Comparison of ENCODE assay signal across 11 mouse cellular contexts in the genomic region with DNA sequence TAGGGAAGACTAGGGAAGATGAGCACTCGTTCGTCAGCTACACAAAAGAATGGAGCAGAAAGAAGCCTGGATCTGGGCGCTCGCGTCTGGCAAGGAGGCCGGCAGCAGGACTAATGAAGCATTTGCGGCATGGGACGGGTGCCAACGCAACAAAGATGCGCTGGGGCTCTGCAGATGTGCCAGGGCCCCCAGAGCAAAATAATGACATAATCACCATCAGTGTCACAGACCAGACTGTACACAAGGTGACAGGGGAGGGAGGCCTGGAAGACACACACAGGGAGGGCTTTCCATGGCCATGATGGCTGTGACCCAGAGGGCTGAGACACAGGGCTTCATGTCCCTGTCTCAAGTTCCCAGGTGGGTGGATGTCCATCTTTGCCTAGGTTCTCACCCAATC. TPM values are rescaled to one million over a fixed set of nuclear protein-coding genes. Genes with fewer than 3 reads are reported as not detected.
DNase-seq lines count a peak whose midpoint lies in the region; ATAC-seq lines count a peak whose summit lies in the region.
"Had no signal": no experiment of that assay in that cellular context is flagged by ENCODE, and none has a peak within 500 bp of the region (broad histone marks: within the 10 kb centered on the region; RNA-seq: fewer than 3 reads in every experiment).

No protein-coding gene starts in this region.

- no peaks in the 10 kb centered on the region for H3K27me3 ChIP-seq in forebrain, embryonic 11.5 days (ENCODE audit: control insufficient read depth, insufficient read depth, low read length)
- H3K27me3 ChIP-seq in forebrain, embryonic 10.5 days (ENCODE audit: poor library complexity, severe bottlenecking), result peaks cover 19% of the 10 kb centered on the region
- peaks cover 28% of the 10 kb centered on the region for H3K27me3 ChIP-seq in forebrain, embryonic 12.5 days
- H3K27me3 ChIP-seq in midbrain, embryonic 11.5 days (ENCODE audit: control insufficient read depth, insufficient read depth, low read length), result no peaks in the 10 kb centered on the region
- H3K27me3 ChIP-seq in kidney, embryonic 14.5 days (ENCODE audit: control insufficient read depth, insufficient read depth, low read length), result no peaks in the 10 kb centered on the region
- H3K27me3 ChIP-seq: embryonic facial prominence, embryonic 12.5 days had no signal

- DNase-seq in forebrain, embryonic 11.5 days (ENCODE audit: low spot score), result peak; percentile 49
- DNase-seq in forebrain, embryonic 10.5 days (ENCODE audit: extremely low spot score, low spot score), result no peak
- DNase-seq in brain, adult 2 months (ENCODE audit: low read depth, low spot score), result peak; percentile 45
- DNase-seq in midbrain, embryonic 11.5 days (ENCODE audit: low spot score, missing footprints), result no peak
- DNase-seq in natural killer cell, adult 2 months (ENCODE audit: low spot score in 2 of 2), result no peak
- DNase-seq in heart, adult 9 months (ENCODE audit: low spot score in 2 of 2), result no peak
- DNase-seq: heart, postnatal 10 days; kidney, postnatal 25 days had no signal

- H3K27ac ChIP-seq in forebrain, embryonic 11.5 days (ENCODE audit: low read depth, low read length), result 0 out of 2 replicates have a peak overlapping the region, but pooled peaks have one; percentile 12
- H3K27ac ChIP-seq in forebrain, embryonic 10.5 days, result no peak overlapping the region; the same call in 1 of the 2 replicates
- peak overlapping the region; percentile 42; the same call in 1 of the 2 replicates for H3K27ac ChIP-seq in forebrain, embryonic 12.5 days
- H3K27ac ChIP-seq in midbrain, embryonic 11.5 days (ENCODE audit: low read depth, low read length), result peak overlapping the region; percentile 1; the same call in 1 of the 2 replicates
- no peak overlapping the region for H3K27ac ChIP-seq in kidney, embryonic 14.5 days (ENCODE audit: low read depth, low read length)
- H3K27ac ChIP-seq: embryonic facial prominence, embryonic 12.5 days had no signal

- no peak for ATAC-seq in forebrain, embryonic 11.5 days (replicated peaks; ENCODE audit: low FRiP score)
- peak; percentile 49; the same call in 1 of the 2 replicates for ATAC-seq in forebrain, embryonic 12.5 days (ENCODE audit: low FRiP score)
- no peak for ATAC-seq in midbrain, embryonic 11.5 days (ENCODE audit: low FRiP score)
- no peak for ATAC-seq in kidney, embryonic 14.5 days (ENCODE audit: low FRiP score, low TSS enrichment)

- peaks cover 9% of the 10 kb centered on the region; the same call in 1 of the 2 replicates for H3K4me1 ChIP-seq in forebrain, embryonic 11.5 days (replicated peaks; ENCODE audit: control insufficient read depth, insufficient read depth, low read length)
- peaks cover 53% of the 10 kb centered on the region for H3K4me1 ChIP-seq in forebrain, embryonic 10.5 days
- peaks cover 46% of the 10 kb centered on the region for H3K4me1 ChIP-seq in forebrain, embryonic 12.5 days
- H3K4me1 ChIP-seq in midbrain, embryonic 11.5 days (ENCODE audit: control insufficient read depth, insufficient read depth, low read length), result peaks cover 26% of the 10 kb centered on the region
- peaks cover 3% of the 10 kb centered on the region; the same call in 1 of the 2 replicates for H3K4me1 ChIP-seq in kidney, embryonic 14.5 days (ENCODE audit: control insufficient read depth, insufficient read depth, low read length)
- H3K4me1 ChIP-seq: embryonic facial prominence, embryonic 12.5 days had no signal

- no peaks in the 10 kb centered on the region for H3K9me3 ChIP-seq in forebrain, embryonic 11.5 days (ENCODE audit: control insufficient read depth, low read length)
- no peaks in the 10 kb centered on the region for H3K9me3 ChIP-seq in forebrain, embryonic 10.5 days
- H3K9me3 ChIP-seq in forebrain, embryonic 12.5 days, result no peaks in the 10 kb centered on the region
- no peaks in the 10 kb centered on the region for H3K9me3 ChIP-seq in midbrain, embryonic 11.5 days (ENCODE audit: control insufficient read depth, low read length)
- no peaks in the 10 kb centered on the region for H3K9me3 ChIP-seq in kidney, embryonic 14.5 days (ENCODE audit: control insufficient read depth, low read length)
- H3K9me3 ChIP-seq: embryonic facial prominence, embryonic 12.5 days had no signal

- no peak overlapping the region for H3K4me2 ChIP-seq in forebrain, embryonic 11.5 days (ENCODE audit: low read depth, low read length, severe bottlenecking)
- no peak overlapping the region for H3K4me2 ChIP-seq in forebrain, embryonic 12.5 days
- H3K4me2 ChIP-seq in midbrain, embryonic 11.5 days, result no peak overlapping the region
- no peak overlapping the region for H3K4me2 ChIP-seq in kidney, embryonic 14.5 days (replicated peaks; ENCODE audit: low read depth, low read length)
- H3K4me2 ChIP-seq: embryonic facial prominence, embryonic 12.5 days had no signal

- H3K36me3 ChIP-seq in forebrain, embryonic 11.5 days (ENCODE audit: control insufficient read depth, insufficient read depth, low read length), result no peaks in the 10 kb centered on the region
- H3K36me3 ChIP-seq in forebrain, embryonic 10.5 days (replicated peaks), result no peaks in the 10 kb centered on the region
- no peaks in the 10 kb centered on the region; the same call in 1 of the 2 replicates for H3K36me3 ChIP-seq in forebrain, embryonic 12.5 days (replicated peaks)
- H3K36me3 ChIP-seq in midbrain, embryonic 11.5 days (ENCODE audit: control insufficient read depth, insufficient read depth, low read length), result no peaks in the 10 kb centered on the region
- H3K36me3 ChIP-seq in kidney, embryonic 14.5 days (ENCODE audit: control insufficient read depth, insufficient read depth, low read length), result no peaks in the 10 kb centered on the region
- H3K36me3 ChIP-seq: embryonic facial prominence, embryonic 12.5 days had no signal

- WGBS in forebrain, embryonic 11.5 days, result 81% methylated on average over 10 of the region's 10 CpGs
- 95% methylated on average over 10 of the region's 10 CpGs for WGBS in forebrain, embryonic 10.5 days
- 55% methylated on average over 10 of the region's 10 CpGs for WGBS in forebrain, embryonic 12.5 days
- 88% methylated on average over 10 of the region's 10 CpGs for WGBS in midbrain, embryonic 11.5 days
- WGBS in kidney, embryonic 14.5 days, result 96% methylated on average over 10 of the region's 10 CpGs

- no peak overlapping the region for H3K9ac ChIP-seq in forebrain, embryonic 11.5 days (ENCODE audit: low read length)
- no peak overlapping the region for H3K9ac ChIP-seq in forebrain, embryonic 12.5 days
- no peak overlapping the region for H3K9ac ChIP-seq in midbrain, embryonic 11.5 days (ENCODE audit: low read length)
- H3K9ac ChIP-seq in kidney, embryonic 14.5 days (ENCODE audit: low read depth, low read length), result no peak overlapping the region
- H3K9ac ChIP-seq: embryonic facial prominence, embryonic 12.5 days had no signal

- no peak overlapping the region for H3K4me3 ChIP-seq in forebrain, embryonic 11.5 days (ENCODE audit: low read depth, low read length)
- no peak overlapping the region for H3K4me3 ChIP-seq in forebrain, embryonic 10.5 days
- no peak overlapping the region for H3K4me3 ChIP-seq in forebrain, embryonic 12.5 days (replicated peaks)
- no peak overlapping the region for H3K4me3 ChIP-seq in midbrain, embryonic 11.5 days (ENCODE audit: low read depth, low read length)
- no peak overlapping the region for H3K4me3 ChIP-seq in kidney, embryonic 14.5 days (ENCODE audit: low read length)
- H3K4me3 ChIP-seq: embryonic facial prominence, embryonic 12.5 days had no signal

RNA-seq across cellular contexts. Expression of gene Prox1, which starts 32.6 kb away (rescaled TPM):
- polyA plus RNA-seq in forebrain, embryonic 11.5 days (2014; fragmentation: Nextera tagmentation; extraction: Ambion mirVana), result 7.6 and 8.5 TPM in 2 replicates
- polyA plus RNA-seq in forebrain, embryonic 10.5 days (2016; fragmentation: Nextera tagmentation; extraction: Ambion mirVana), result 3.1 and 3.8 TPM in 2 replicates
- 13.4 and 16.3 TPM in 2 replicates for polyA plus RNA-seq in forebrain, embryonic 12.5 days (2016; fragmentation: Nextera tagmentation; extraction: Ambion mirVana)
- polyA plus RNA-seq in midbrain, embryonic 11.5 days (2014; fragmentation: Nextera tagmentation; extraction: Ambion mirVana), result 8.3 TPM in 2 replicates
- 0.84 and 1.2 TPM in 2 replicates for polyA plus RNA-seq in kidney, embryonic 14.5 days (2014; fragmentation: Nextera tagmentation; extraction: Ambion mirVana)

Comparison
In these comparisons a context has a peak if more than half of its experiments do, and no peak if none do; other contexts are left out.
1. DNase-seq: peak in forebrain, embryonic 11.5 days (single experiment) and brain, adult 2 months (single experiment); none in forebrain, embryonic 10.5 days (single experiment), midbrain, embryonic 11.5 days (single experiment), natural killer cell, adult 2 months (0 of 2) and heart, adult 9 months (0 of 2).
2. H3K27ac ChIP-seq: peak in forebrain, embryonic 11.5 days (single experiment), forebrain, embryonic 12.5 days (single experiment) and midbrain, embryonic 11.5 days (single experiment); none in forebrain, embryonic 10.5 days (single experiment) and kidney, embryonic 14.5 days (single experiment).